Mouse (Mus musculus) lung, embryonic 14.5 days (tissue): Measurements from ENCODE around the gene Igsf9. TPM values are rescaled to one million over a fixed set of nuclear protein-coding genes. Genes with fewer than 3 reads are reported as not detected.

ENCODE experiments used
- ATAC-seq: fragments of 200-750 bp; cut with Nextera tagmentation; 2 replicates; pipeline ENCODE4 v1.8.0; 2017; ENCODE audit warnings: mild to moderate bottlenecking, moderate TSS enrichment, moderate library complexity; ENCODE audit not compliant: insufficient read depth
- DNase-seq: peaks from one replicate; pipeline ENCODE4 v3.0.0-alpha.2; 2015
- H3K27ac ChIP-seq: fragments of 300-500 bp; sonication (generic); 2 replicates; pipeline ENCODE4 v1.5.1; 2014; ENCODE audit warnings: low read depth, mild to moderate bottlenecking, moderate library complexity
- H3K27me3 ChIP-seq: fragments of 300-500 bp; sonication (generic); 2 replicates; pipeline ENCODE4 v1.6.1; 2014; ENCODE audit warnings: low read length, control low read depth; ENCODE audit not compliant: insufficient read depth
- H3K36me3 ChIP-seq: fragments of 300-500 bp; sonication (generic); 2 replicates; pipeline ENCODE4 v1.6.1; 2014; ENCODE audit warnings: control low read depth; ENCODE audit not compliant: insufficient read depth
- H3K4me1 ChIP-seq: fragments of 300-500 bp; sonication (generic); 2 replicates; pipeline ENCODE4 v1.6.1; 2014; ENCODE audit warnings: antibody characterized with exemption, control low read depth; ENCODE audit not compliant: insufficient read depth
- H3K4me2 ChIP-seq: fragments of 300-500 bp; sonication (generic); 2 replicates; pipeline ENCODE4 v1.6.1; 2014; ENCODE audit warnings: mild to moderate bottlenecking
- H3K4me3 ChIP-seq: fragments of 300-500 bp; sonication (generic); 2 replicates; pipeline ENCODE4 v1.5.1; 2014; ENCODE audit warnings: low read depth, low read length
- H3K9ac ChIP-seq: fragments of 300-500 bp; sonication (generic); 2 replicates; pipeline ENCODE4 v1.6.1; 2014
- H3K9me3 ChIP-seq: fragments of 300-500 bp; sonication (generic); 2 replicates; pipeline ENCODE4 v1.6.1; 2016; ENCODE audit warnings: low read depth, low read length, control low read depth
- CTCF ChIP-seq: IDR thresholded peaks from 2 replicates; pipeline ENCODE4 v1.5.1; 2016; ENCODE audit warnings: antibody characterized with exemption, low read depth
- WGBS: fragments of 180-500 bp; shearing (Covaris S2); extraction: QIAGEN DNeasy Blood & Tissue Kit; methylation state at CpG from one replicate; pipeline ENCODE4 v1.1.7; 2014; 5-methylcytosine and 5-hydroxymethylcytosine counted together
- polyA plus RNA-seq: library from polyadenylated mRNA; unstranded; fragments of >200 nt; fragmentation: Nextera tagmentation; extraction: Ambion mirVana; gene quantifications from 2 replicates; pipeline ENCODE4 v1.2.1, GENCODE M21; 2014

Igsf9 gene
- polyA plus RNA-seq, 1 experiment from 2014 or later = 26.0 TPM

DNA sequence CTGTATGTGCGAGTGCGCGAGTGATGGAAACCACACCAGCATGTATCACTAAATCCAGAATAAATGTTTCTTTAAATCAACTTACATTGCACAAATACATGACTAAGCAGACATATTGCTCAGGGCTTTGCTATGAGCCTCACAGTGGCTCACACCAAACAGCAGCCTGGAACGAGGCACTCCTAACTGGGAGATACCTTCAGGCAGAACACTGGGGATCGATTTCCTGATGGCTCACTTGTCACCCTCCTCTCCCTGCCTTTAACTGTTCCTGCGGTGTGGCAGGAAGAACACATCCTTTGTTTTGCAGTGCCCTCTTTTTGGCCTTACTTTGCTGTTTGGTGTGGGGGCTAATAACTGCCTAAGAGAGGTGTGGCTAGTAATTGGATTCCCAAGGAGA is 38.1 kb downstream of the Igsf9 start:
- Histone ChIP-seq H3K9me3 (peaks cover 6% of the 10 kb centered on the region; the same call in 1 of the 2 replicates), H3K4me3 (no peak overlapping the region), H3K4me2 (no peak overlapping the region), H3K27me3 (no peaks in the 10 kb centered on the region), H3K9ac (no peak overlapping the region), H3K36me3 (no peaks in the 10 kb centered on the region), H3K27ac (no peak overlapping the region; the same call in 1 of the 2 replicates), H3K4me1 (peaks cover 20% of the 10 kb centered on the region)
- no peak for TF ChIP-seq CTCF
- WGBS = 56% methylated on average over 6 of the region's 6 CpGs
- DNase-seq (no peak), ATAC-seq (no peak)

- H3K27ac ChIP-seq = peak within 1 kb of the TSS; percentile 58
- no peak for TF ChIP-seq CTCF
- H3K4me1 ChIP-seq = peaks cover 22% of the 10 kb centered on the region
- H3K9me3 ChIP-seq = peaks cover 6% of the 10 kb centered on the region; the same call in 1 of the 2 replicates
- H3K4me3 ChIP-seq = peak within 1 kb of the TSS; percentile 32
- H3K36me3 ChIP-seq = no peaks in the 10 kb centered on the region
- peak; percentile 96 for DNase-seq
- 0 out of 2 replicates have a peak within 1 kb of the TSS, but pooled peaks have one; percentile 6 for H3K9ac ChIP-seq
- peak; percentile 77 for ATAC-seq
- peak within 1 kb of the TSS; percentile 69 for H3K4me2 ChIP-seq
- no peaks in the 10 kb centered on the region for H3K27me3 ChIP-seq
- WGBS = 4% methylated on average over 28 of the region's 28 CpGs
Measured at GRCm38 (mm10) chr1:172520576-172521440, 39.2 kb downstream of the Igsf9 start, which contains the start of gene Cfap45. Cfap45 (plus strand) TSS chr1:172520801.

- Histone ChIP-seq H3K36me3 (no peaks in the 10 kb centered on the region), H3K27me3 (no peaks in the 10 kb centered on the region), H3K27ac (peak overlapping the region; percentile 46), H3K4me3 (no peak overlapping the region), H3K4me1 (peaks cover 31% of the 10 kb centered on the region), H3K4me2 (no peak overlapping the region), H3K9me3 (peaks cover 2% of the 10 kb centered on the region; the same call in 1 of the 2 replicates), H3K9ac (no peak overlapping the region)
- no peak for ATAC-seq
- no peak for DNase-seq
- 43% methylated on average over 7 of the region's 7 CpGs for WGBS
- TF ChIP-seq CTCF = no peak
Measured at GRCm38 (mm10) chr1:172522524-172522923, 40.9 kb downstream of the Igsf9 start.

DNA sequence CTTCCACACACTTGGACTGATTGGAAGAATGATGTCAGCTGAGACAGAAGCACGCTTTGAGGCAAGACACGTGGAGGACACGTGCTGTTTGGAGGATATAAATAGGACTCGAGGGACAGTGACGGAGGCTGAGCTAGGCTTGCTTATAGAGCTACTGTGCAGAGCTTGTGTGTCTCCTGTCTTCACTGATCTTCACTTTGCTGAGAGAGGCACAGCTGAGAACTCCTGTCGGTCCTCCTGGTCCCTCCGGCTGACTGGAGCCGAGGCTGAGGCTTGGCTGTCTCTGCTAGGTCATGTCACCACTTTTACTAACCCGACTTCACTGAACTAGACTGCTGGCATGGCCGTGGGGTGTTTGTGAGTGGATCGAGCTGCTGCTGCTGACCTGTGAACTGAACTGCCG is 42.1 kb downstream of the Igsf9 start:
- ATAC-seq (peak; percentile 53), DNase-seq (peak; percentile 85)
- H3K4me3 ChIP-seq = no peak overlapping the region
- 25% methylated on average over 12 of the region's 12 CpGs for WGBS
- H3K9me3 ChIP-seq = no peaks in the 10 kb centered on the region
- no peak overlapping the region for H3K4me2 ChIP-seq
- peaks cover 31% of the 10 kb centered on the region for H3K4me1 ChIP-seq
- H3K36me3 ChIP-seq = no peaks in the 10 kb centered on the region
- TF ChIP-seq CTCF = no peak
- H3K27me3 ChIP-seq = no peaks in the 10 kb centered on the region
- no peak overlapping the region for H3K9ac ChIP-seq
- H3K27ac ChIP-seq = peak overlapping the region; percentile 72

DNA sequence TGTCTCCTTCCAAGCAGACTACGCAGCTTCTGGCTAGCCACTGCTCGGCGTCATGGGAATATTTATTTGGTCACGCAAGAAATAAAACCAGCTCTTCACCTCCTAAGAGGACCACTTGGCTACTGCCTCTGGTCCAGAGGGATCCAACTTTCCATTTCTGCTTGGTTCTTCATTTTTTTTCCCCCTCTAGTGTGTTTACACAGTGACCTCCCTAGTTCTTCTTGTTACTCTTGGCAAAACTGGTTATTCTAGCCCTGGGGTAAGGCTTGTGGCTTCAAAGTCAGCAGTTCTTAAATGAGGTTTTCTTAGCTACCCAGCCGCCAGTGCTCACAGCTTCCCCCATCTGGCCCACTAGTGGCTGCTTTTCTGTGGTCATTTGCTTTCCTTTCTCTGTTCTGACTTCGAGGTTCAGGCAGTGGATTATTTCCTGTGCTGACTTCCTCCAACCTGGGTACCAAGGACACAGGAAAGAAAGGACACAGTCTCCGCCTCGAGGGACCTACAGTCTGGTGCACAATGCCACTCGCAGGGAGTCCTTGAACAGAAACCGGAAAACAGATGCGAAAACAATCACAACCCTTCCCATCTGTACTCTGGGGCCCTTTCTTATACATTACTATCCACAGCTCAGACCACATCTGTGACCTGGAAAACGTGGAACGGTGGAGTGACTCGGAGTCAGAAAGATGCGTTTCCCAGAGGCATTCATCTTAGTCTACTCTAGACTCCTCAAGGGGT is 43.6 kb downstream of the Igsf9 start:
- WGBS = 28% methylated on average over 15 of the region's 15 CpGs
- no peaks in the 10 kb centered on the region for H3K9me3 ChIP-seq
- peak overlapping the region; percentile 80 for H3K27ac ChIP-seq
- DNase-seq (peak; percentile 78), ATAC-seq (peak; percentile 11; the same call in 1 of the 2 replicates)
- TF ChIP-seq CTCF = peak; percentile 57
- H3K4me2 ChIP-seq = peak overlapping the region; percentile 38
- no peaks in the 10 kb centered on the region for H3K27me3 ChIP-seq
- H3K4me3 ChIP-seq = no peak overlapping the region
- H3K4me1 ChIP-seq = peaks cover 24% of the 10 kb centered on the region
- no peaks in the 10 kb centered on the region for H3K36me3 ChIP-seq
- H3K9ac ChIP-seq = no peak overlapping the region

GRCm38 (mm10) chr1:172525971-172526370 is 44.4 kb downstream of the Igsf9 start:
- Histone ChIP-seq H3K9ac (no peak overlapping the region), H3K27me3 (no peaks in the 10 kb centered on the region), H3K4me2 (peak overlapping the region; percentile 43), H3K9me3 (no peaks in the 10 kb centered on the region), H3K4me1 (peaks cover 26% of the 10 kb centered on the region), H3K4me3 (peak overlapping the region; percentile 3; the same call in 1 of the 2 replicates), H3K27ac (peak overlapping the region; percentile 80), H3K36me3 (no peaks in the 10 kb centered on the region)
- no peak for ATAC-seq
- 53% methylated on average over 7 of the region's 7 CpGs for WGBS
- TF ChIP-seq CTCF = no peak
- no peak for DNase-seq
